Mouse (Mus musculus) megakaryocyte, embryonic 14.5 days (primary cell): ENCODE measurements around the gene Rnf19b. TPM values are rescaled to one million over a fixed set of nuclear protein-coding genes. Genes with fewer than 3 reads are reported as not detected.

Source experiments
- H3K27me3 ChIP-seq: replicated peaks from 2 replicates; pipeline ENCODE3; 2012; ENCODE audit warnings: inconsistent platforms
- H3K36me3 ChIP-seq: replicated peaks from 2 replicates; pipeline ENCODE3; 2012; ENCODE audit warnings: low read length, inconsistent platforms, mixed read lengths
- H3K4me1 ChIP-seq: 2 replicates; pipeline ENCODE4 v1.6.1; 2012; ENCODE audit warnings: inconsistent platforms
- H3K4me3 ChIP-seq: replicated peaks from 2 replicates; pipeline ENCODE3; 2012; ENCODE audit warnings: moderate library complexity, mild to moderate bottlenecking, inconsistent platforms
- H3K9me3 ChIP-seq: 2 replicates; pipeline ENCODE4 v1.6.1; 2012; ENCODE audit warnings: inconsistent platforms
- FLI1 ChIP-seq: IDR thresholded peaks from 2 replicates; pipeline ENCODE4 v1.6.1; 2012; ENCODE audit warnings: low read length, inconsistent platforms, mixed read lengths
- GATA1 ChIP-seq: IDR thresholded peaks from 3 replicates; pipeline ENCODE4 v1.6.1; 2012; ENCODE audit warnings: mixed read lengths, low read length, inconsistent platforms, borderline replicate concordance
- polyA plus RNA-seq: library from polyadenylated mRNA; stranded (reverse); fragments of >175 nt; gene quantifications from 2 replicates; pipeline ENCODE4 v1.2.3, GENCODE M21; 2012; ENCODE audit warnings: low replicate concordance; ENCODE audit not compliant: insufficient read depth

Rnf19b gene
- polyA plus RNA-seq, 1 experiment: 696 TPM

DNA sequence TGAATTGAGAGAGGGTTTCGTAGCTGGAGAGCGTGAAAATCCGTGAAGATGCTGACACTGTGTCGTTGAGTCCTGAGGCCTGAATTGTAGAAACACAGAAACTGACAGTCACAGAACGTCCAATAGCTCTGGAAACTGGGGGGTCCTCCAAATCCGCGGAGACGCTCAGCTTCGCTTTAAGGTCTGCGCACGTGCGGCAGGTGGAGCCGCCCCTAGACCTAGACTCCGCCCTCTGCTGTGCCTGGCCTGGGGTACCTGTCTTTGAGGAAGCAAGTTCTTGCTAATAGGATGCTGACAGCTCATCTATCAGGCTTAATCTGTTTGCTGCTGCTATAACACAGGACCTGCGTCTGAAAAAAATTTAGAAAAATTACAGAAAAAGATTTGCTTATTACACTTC is 37.2 kb downstream of the Rnf19b start:
- TF ChIP-seq FLI1 (no peak), GATA1 (no peak)
- H3K27me3 ChIP-seq: peaks cover 50% of the 10 kb centered on the region
- H3K4me3 ChIP-seq: no peak overlapping the region
- no peaks in the 10 kb centered on the region for H3K4me1 ChIP-seq
- peaks cover 8% of the 10 kb centered on the region for H3K9me3 ChIP-seq
- H3K36me3 ChIP-seq: no peaks in the 10 kb centered on the region

DNA sequence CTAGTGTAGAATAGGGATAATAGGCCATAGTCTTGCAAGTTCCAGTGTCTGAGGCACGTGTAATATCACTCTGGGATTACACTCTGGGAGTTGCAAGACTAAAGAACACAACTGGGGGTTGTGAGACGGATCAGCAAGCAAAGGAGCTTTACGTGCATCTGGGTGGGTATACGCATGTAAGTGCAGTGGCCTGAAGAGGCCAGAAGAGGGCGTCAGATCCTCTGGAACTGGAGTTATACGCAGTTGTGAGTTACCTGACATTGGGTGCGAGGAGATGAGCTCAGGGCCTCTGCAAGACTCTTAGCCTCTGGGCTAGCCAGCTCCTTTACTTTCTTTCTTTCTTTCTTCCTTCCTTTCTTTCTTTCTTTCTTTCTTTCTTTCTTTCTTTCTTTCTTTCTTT is 38.9 kb downstream of the Rnf19b start:
- peaks cover 8% of the 10 kb centered on the region for H3K9me3 ChIP-seq
- no peak overlapping the region for H3K4me3 ChIP-seq
- peaks cover 54% of the 10 kb centered on the region for H3K27me3 ChIP-seq
- no peaks in the 10 kb centered on the region for H3K4me1 ChIP-seq
- H3K36me3 ChIP-seq: no peaks in the 10 kb centered on the region
- TF ChIP-seq FLI1: no peak
- no peak for TF ChIP-seq GATA1

DNA sequence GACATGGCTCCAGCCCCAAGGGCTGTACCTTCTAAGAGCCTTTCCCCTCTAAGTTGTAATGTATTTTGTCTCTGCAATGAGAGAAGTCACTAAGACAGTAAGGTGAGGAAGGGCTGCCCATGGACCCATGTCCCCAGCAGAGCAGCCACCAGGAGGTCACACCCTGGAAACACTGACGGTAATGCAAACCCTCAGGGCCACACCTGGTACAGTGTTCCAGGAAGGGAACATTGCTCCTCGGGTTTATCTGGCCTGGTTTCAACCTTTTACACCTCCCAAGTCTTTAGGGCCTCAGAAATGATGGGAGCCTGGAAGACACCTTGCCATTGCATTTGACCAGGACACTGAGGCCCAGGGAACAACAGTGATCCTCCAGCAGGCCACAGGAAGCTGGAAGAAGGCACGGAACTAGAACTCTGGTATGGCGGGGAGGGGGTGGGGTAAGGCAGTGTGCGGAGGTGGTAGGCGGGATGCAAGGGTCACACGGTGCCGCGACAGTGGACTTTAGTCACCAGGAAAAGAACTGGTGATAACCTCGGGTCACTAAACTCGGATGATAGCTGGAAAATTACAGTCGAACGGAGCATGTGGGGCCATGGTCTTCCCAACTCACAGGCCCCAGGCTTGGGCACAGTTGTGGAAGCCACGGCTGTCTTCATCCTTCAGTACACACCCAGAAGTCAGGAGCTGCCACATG is 44.2 kb downstream of the Rnf19b start:
- H3K4me3 ChIP-seq: no peak overlapping the region
- H3K36me3 ChIP-seq: no peaks in the 10 kb centered on the region
- H3K27me3 ChIP-seq: peaks cover 63% of the 10 kb centered on the region
- H3K4me1 ChIP-seq: peaks cover 9% of the 10 kb centered on the region
- no peak for TF ChIP-seq FLI1
- no peak for TF ChIP-seq GATA1
- H3K9me3 ChIP-seq: peaks cover 5% of the 10 kb centered on the region

DNA sequence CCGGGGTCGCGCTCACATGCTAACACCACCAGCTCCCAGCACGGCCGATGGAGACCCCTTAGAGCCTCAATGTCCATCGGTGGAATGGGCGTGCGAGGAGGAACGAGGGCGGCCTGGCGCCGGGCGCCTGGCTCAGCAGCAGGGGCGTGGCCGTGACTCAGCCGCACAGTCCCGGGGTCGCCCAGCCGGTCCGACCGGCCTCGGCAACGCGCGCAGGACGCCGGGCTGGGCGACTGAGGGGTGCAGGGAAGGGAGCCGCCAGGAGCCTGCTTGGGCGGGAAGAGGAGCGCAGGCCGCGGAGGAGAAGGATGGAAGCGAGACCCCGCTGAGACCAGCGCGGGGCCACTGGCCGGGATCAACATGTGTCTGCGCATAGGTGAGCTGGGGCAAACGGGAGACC is 47.3 kb downstream of the Rnf19b start, which contains the start of gene Tmem54:
Tmem54 (plus strand) TSS at position 193 of the 400 bp plus-strand sequence.
- Histone ChIP-seq H3K4me3 (peak within 1 kb of the TSS; percentile 87), H3K4me1 (peaks cover 13% of the 10 kb centered on the region), H3K9me3 (no peaks in the 10 kb centered on the region), H3K36me3 (no peaks in the 10 kb centered on the region), H3K27me3 (peaks cover 82% of the 10 kb centered on the region)
- no peak for TF ChIP-seq FLI1
- TF ChIP-seq GATA1: no peak

DNA sequence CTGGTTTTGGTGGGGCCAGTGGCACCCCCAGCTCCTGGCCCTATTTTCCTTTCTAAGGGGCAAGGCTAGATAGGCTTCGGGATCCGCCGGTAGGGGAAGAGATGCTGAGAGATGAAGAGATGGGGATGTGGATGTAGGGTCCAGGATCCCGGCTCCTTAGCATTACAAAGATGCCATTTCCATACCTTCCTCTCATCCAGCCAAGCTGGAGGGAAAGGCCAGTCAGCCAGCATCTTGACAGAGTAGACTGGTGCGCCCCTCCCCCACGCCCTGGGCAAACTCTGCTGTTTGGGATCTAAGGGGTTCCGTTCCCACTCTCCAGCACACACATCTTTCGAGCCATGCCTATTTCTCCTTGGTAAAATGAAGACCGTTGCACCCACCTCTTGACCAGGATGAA is 48.0 kb downstream of the Rnf19b start:
- Histone ChIP-seq H3K4me1 (peaks cover 13% of the 10 kb centered on the region), H3K4me3 (no peak overlapping the region), H3K36me3 (no peaks in the 10 kb centered on the region), H3K27me3 (peaks cover 87% of the 10 kb centered on the region), H3K9me3 (no peaks in the 10 kb centered on the region)
- TF ChIP-seq FLI1 (no peak), GATA1 (no peak)

DNA sequence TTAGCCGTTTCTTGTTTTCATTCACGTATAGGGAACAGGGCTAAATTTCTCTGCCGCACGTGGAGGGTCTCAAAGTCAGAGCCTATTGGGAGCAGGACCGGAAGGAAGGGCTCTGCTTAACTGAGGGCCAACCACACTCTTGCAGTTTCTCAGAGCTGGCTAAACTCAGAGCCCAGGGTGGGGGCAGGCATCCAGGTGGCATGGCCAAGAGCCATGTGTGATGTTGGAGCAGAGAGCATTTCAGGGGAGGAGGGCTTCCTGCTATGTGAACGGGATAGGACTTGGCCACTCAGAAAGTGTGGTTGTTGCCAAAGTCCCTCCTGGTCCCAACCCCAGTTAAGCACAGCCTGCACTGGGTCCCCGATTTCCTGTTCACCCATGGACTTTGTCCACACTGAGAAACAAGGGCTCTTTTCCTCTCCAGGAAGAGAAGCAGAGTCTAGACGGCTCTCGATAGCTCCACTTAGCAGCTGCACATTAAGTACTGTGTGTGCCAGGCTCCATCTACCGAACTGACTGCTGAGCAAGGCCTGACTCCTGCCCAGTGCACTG is 49.4 kb downstream of the Rnf19b start:
- Histone ChIP-seq H3K4me1 (peaks cover 13% of the 10 kb centered on the region), H3K36me3 (no peaks in the 10 kb centered on the region), H3K9me3 (no peaks in the 10 kb centered on the region), H3K27me3 (peaks cover 90% of the 10 kb centered on the region), H3K4me3 (no peak overlapping the region)
- TF ChIP-seq GATA1 (no peak), FLI1 (no peak)

DNA sequence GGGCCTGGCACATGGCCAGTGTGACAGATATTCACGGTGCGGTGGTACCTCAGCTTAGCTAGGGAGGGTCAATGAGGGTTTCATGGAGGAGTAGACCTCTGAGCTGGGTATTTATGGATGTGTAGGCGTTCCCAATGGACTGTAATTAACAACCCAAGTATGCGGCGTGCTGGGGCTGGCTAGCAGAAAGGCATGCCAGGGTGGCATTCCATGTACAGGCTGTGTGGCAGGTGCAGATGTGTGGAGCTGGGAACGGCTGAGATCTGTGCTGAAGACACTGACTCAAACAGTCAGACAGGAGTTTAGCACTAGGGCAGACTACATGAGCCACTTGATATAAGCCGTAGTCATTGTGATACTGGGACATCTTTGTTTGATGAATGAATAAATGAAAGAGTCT is 50.6 kb downstream of the Rnf19b start:
- Histone ChIP-seq H3K4me1 (peaks cover 21% of the 10 kb centered on the region), H3K9me3 (peaks cover 5% of the 10 kb centered on the region), H3K36me3 (no peaks in the 10 kb centered on the region), H3K4me3 (no peak overlapping the region), H3K27me3 (peaks cover 91% of the 10 kb centered on the region)
- TF ChIP-seq GATA1 (no peak), FLI1 (no peak)

DNA sequence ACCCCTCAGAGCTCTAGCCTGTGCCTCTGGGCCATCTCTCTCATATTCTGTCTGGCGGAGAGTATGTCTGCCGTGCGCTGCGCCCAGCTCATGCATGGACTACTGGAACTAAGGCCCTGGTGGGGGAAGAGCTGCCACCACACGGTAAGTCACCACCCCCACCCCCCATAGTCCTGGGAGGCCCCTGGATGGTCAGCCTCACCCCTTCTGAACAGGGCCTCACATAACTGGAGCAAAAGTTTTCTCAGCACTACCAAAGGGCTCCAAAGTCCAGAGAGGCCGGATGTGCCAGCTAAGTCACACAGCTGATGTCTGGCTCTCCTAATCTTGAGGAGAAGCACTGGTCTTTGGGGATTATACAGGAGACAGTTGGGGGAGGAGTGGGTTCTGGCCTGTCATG is 52.7 kb downstream of the Rnf19b start:
- Histone ChIP-seq H3K4me1 (peaks cover 13% of the 10 kb centered on the region), H3K4me3 (no peak overlapping the region), H3K27me3 (peaks cover 90% of the 10 kb centered on the region), H3K36me3 (no peaks in the 10 kb centered on the region), H3K9me3 (peaks cover 5% of the 10 kb centered on the region)
- no peak for TF ChIP-seq FLI1
- TF ChIP-seq GATA1: no peak

DNA sequence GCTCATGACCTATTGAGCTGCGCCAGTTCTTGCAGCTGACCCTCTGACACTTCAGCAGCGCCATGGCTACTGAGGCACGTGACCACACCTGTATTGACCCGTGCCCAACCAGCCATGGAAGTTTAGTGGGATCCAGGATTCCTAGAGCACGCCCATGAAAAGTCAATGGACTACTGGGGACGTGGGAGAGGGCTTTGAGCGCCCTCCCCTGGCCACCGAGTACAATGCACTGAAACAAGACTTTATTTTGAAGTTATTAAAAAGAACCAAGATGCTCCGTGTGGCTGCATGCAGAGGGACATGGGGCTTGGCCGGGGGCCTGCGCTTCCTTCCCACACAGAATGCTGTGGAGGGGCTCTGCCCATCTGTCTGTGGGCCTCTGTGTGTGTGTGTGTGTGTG is 53.3 kb downstream of the Rnf19b start:
- Histone ChIP-seq H3K36me3 (no peaks in the 10 kb centered on the region), H3K9me3 (peaks cover 5% of the 10 kb centered on the region), H3K4me1 (peaks cover 13% of the 10 kb centered on the region), H3K4me3 (no peak overlapping the region), H3K27me3 (peaks cover 89% of the 10 kb centered on the region)
- TF ChIP-seq GATA1 (no peak), FLI1 (no peak)

DNA sequence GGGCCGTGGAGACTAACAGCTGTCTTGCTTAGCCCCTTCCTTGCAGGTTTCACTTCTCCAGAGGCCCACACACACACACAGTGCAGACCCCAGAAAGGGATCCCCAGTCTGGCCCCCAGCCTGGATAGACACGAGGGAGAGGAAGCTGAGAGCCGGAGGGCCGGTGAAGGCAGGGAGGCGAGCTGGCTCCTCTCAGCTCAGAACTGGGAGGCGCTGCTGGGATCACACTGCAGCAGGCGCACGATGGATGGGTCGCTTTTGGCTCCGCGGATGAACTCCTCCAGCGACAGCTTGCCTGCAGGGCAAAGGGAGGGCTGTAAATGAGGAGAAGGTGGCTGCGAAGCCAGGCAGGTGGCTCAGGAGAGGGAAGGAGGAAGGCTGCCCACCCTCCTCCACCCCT is 54.2 kb downstream of the Rnf19b start:
- Histone ChIP-seq H3K4me1 (peaks cover 13% of the 10 kb centered on the region), H3K27me3 (peaks cover 89% of the 10 kb centered on the region), H3K36me3 (no peaks in the 10 kb centered on the region), H3K9me3 (peaks cover 5% of the 10 kb centered on the region), H3K4me3 (no peak overlapping the region)
- no peak for TF ChIP-seq FLI1
- TF ChIP-seq GATA1: no peak
